Mouse (Mus musculus) ES-E14 (cell line): Measurements from ENCODE around the gene Ankmy1.

Source experiments
- CHD2 ChIP-seq: IDR thresholded peaks from 2 replicates; pipeline ENCODE4 v1.6.1; 2014; ENCODE audit warnings: mild to moderate bottlenecking, low read depth, low read length, inconsistent platforms
- MAFK ChIP-seq: IDR thresholded peaks from 2 replicates; pipeline ENCODE4 v1.6.1; 2014; ENCODE audit warnings: mild to moderate bottlenecking, low read depth, low read length, inconsistent platforms; ENCODE audit not compliant: insufficient read depth
- ZNF384 ChIP-seq: IDR thresholded peaks from 2 replicates; pipeline ENCODE4 v1.6.1; 2012; ENCODE audit warnings: low read depth, low read length, inconsistent platforms

DNA sequence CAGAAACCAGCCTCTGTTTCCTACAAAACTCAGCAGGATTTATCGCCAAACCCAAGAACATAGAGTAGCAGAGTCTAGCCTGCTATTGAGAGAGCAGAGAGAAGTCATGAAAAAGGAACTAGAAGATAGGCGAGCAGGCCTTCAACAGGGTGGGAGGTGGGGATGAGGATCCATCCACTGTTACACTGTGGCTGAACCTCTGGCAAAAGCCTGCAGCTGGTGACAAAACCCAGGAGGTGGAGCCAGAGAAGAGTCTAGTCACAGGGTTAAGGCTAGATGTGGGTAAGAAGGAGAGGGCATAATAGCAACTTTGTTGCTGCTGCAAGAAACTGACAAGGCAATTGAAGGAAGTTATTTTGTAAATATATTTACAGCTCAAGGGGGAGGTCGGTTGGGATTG, 61.3 kb downstream of the Ankmy1 start:
- TF ChIP-seq MAFK = no peak
- TF ChIP-seq CHD2 = no peak
- no peak for TF ChIP-seq ZNF384
